Mouse (Mus musculus) spleen, postnatal 4 days (tissue): ENCODE measurements around the gene Tmem222.
A peak's percentile ranks its signal among the peaks of the same experiment; 100 is the strongest.

Experiments
- DNase-seq, 2 experiments: peaks; one replicate each; pipeline ENCODE4 v3.0.0; 2022; ENCODE audit warnings: low spot score in 2 of 2

The Tmem222 gene

GRCm38 (mm10) chr4:133277104-133278026, at the start of gene Tmem222:
TSS of gene Tmem222 (minus strand) at chr4:133277792.
- DNase-seq: peak; percentile 94 to 97

- no peak for DNase-seq
Observed at GRCm38 (mm10) chr4:133319667-133320066, 42.1 kb upstream of the Tmem222 start.

GRCm38 (mm10) chr4:133315991-133316390, 38.4 kb upstream of the Tmem222 start:
- DNase-seq: no peak

GRCm38 (mm10) chr4:133314896-133315295, 37.3 kb upstream of the Tmem222 start:
- no peak for DNase-seq

DNA sequence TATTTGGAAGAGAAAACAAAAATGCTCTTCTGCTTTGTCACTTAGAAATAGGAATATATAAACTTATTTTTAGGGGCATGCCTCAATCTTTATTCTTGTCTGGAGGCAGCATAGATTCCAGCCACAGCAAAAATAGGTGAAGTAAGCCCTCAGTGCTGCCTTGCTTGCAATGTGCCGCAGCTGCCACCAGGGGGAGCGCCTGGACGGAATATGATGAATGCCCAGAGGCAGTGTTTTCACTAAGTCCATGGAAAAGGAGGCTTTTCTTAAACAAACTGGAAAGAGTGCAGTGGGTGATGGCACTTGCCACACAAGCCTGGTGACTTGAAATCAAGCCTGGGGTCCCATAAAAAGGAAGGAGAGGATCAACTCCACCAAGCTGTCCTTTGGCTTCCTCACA, 32.4 kb upstream of the Tmem222 start:
- peak; percentile 83 to 97 for DNase-seq

GRCm38 (mm10) chr4:133307331-133307730, 29.7 kb upstream of the Tmem222 start:
- DNase-seq: peak; percentile 55 to 82

GRCm38 (mm10) chr4:133305825-133306224, 28.2 kb upstream of the Tmem222 start:
- no peak for DNase-seq

DNA sequence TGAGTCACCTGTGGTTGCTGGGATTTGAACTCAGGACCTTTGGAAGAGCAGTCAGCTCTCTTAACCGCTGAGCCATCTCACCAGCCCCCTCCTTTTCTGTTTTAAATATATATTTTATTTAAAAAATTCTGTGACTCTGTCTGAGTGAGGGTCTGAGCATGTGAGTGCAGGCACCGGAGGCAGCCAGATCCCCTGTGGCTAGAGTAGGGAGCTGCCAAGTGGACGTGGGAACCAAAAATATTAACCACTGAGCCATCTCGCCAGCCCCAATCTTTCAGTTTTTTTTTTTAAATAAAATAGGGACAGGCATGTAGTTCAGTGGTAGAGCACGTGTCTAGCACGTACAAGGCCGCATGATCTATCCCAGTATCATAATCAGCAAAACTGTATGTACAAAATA, 27.2 kb upstream of the Tmem222 start:
- DNase-seq: no peak

DNA sequence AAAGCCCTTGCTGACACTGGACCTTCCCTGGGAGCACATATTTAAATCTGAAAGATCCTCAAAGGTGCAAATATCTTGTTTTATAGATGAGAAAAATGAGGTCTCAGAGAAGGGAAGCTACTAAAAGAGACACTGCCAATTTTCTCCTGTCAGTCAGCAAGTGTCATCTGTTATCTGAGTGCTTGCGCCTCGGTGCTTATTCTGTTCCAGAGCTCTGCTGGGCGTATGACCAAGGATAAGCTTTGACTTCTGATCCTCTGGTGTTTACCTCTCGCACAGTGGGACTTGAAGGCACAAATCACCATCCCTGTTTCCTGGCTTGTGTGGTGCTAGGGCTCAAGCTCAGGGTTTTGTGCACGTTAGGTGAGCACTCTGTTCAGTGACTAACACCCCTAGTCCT, 25.1 kb upstream of the Tmem222 start:
- DNase-seq: no peak

- DNase-seq: peak; percentile 64 to 89
Observed at GRCm38 (mm10) chr4:133301802-133302201, 24.2 kb upstream of the Tmem222 start.

DNA sequence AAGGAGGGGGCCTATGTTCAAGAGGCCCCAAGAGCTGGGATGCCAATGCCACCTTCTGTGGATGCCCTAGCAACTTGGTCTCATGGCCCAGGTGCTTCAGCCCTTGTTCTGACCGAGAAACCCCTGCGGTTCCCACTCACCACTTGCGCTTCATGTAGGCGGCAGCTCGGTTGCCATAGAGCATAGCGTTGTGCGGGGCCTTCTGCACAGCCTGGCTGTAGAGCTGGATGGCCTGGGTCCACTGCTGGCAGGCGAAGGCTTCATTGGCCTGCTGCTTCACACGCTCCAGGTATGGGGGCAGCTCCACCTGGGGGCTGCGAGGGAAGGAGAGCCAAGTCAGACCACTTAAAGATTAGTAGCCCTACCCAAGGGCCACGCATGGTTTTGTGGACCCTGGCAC, 22.8 kb upstream of the Tmem222 start:
- no peak for DNase-seq

DNA sequence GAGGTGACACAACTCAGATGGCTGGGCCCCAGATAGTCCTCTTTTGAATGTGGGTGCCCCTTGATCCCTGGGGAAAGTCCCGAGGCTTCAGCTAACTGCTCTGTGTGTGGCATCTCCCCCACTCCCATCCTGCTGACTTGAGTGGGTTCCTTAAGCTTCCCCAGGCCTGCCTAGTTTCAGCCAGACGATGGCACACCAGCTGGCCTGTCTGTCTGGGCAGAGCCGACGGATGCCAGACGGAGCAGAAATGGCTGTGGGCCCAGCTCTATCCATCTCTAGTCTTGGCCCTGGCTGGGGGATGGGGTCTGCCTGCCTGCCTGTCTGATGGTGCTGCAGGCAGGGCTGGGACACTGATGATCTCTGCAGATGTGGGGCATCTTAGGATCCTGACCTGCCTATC, 22.1 kb upstream of the Tmem222 start:
- no peak for DNase-seq

DNA sequence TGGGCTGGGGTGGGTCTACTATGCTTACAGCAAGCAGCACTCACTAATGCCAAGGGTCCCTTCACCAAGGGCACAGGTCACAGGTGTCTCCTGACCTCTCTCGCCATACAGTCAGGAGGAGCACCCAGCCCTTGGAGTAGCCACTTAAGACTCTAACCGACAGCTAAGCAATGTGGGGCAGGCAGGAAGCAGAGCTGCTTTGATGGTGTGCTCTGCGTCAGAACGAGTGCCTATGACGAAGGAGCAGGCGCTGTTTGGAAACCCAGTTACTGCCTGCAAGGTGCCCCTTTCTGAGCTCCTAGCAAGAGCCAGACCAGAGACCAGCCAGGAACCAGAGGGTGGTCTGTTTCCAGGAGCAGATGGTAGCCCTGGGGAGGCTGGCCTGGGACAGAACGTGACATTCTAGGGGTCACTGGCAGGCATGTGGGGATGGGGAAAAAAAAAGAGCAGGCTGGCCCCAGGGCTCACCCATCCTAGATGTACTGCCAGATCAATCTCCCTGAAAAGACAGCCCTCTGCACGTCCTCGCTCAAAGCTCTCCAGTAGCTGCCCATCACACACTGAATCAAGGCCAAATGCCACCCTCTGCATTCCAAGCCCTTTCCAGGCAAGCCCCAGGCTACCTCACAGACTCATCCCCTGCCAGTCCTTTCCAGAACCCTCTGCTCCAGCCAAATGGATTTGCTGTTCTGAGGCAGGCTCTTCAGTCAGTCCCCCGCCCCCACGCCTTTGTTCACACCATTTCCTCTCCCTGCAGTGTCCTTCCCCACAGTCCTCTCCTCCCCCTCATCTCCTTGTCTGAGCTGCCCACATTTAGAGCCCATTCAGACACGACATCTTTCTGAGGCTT, 21.1 kb upstream of the Tmem222 start:
- no peak for DNase-seq

GRCm38 (mm10) chr4:133297801-133298238, 20.2 kb upstream of the Tmem222 start:
- peak; percentile 74 to 88 for DNase-seq

- no peak for DNase-seq
Observed at GRCm38 (mm10) chr4:133297360-133297759, 19.8 kb upstream of the Tmem222 start.

DNA sequence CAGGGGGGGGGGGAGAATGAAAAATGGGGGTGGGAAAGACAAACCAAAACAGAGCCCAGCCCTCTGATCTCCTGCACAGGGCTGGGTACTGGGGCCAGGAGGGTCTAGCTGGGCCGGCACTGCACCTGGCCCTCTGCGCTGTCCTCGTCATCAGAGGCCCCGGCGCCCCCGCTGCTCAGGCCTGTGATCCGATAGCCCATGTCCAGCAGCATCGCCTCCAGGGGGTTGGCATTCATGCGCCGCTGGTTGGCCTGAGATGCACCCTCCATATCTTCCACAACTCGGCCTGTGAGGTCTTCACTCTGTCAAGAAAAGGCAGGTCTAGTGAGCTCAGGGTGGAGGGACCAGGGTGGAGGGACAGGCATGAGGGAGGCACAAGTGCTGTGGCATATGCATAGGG, 16.5 kb upstream of the Tmem222 start:
- DNase-seq: no peak

DNA sequence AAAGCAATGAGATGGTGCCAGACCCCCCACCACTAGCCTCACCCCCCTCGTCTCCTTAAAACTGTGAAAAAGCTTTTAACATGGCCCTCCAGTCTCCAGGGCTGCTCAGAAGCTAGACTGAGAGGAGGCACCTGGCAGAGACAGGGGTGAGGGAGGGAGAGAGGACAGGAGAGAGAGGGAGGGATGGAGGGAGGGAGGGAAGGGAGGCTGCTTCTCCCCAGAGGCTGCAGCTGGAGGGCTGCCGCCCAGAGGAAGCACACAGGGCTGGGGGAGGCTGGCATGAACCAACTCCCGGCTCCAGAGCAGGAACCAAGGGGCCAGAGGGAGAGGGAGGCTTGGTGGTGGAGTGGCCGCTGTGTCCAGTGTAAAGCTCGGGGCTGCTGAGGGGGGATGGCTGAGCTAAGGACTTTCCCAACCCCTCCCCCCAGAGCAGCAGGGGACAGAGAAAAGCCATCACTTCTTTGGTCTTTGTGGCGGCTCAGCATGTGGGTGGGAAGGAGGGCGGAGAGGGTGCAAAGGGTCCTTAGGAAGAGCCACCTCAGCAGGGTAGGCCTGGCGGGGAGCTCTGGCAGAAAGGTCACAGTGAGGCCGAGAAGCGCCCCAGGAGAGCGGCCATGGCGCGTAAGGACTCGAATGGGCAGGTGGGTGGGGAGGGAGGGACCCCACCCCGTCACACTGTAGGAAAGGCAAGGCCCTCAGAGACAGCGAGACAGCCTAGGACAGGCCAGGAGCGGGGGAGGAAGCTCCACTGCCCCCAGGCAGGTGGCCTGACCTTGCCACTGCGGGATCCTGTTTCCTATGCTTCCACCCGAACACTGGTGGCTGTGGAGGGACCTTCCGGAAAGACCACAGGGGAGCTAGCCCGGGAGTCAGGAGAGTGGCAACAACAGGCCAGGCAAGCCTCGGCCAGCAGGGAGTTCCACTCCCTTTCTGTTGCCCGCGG, 15.6 kb upstream of the Tmem222 start:
- no peak for DNase-seq

DNA sequence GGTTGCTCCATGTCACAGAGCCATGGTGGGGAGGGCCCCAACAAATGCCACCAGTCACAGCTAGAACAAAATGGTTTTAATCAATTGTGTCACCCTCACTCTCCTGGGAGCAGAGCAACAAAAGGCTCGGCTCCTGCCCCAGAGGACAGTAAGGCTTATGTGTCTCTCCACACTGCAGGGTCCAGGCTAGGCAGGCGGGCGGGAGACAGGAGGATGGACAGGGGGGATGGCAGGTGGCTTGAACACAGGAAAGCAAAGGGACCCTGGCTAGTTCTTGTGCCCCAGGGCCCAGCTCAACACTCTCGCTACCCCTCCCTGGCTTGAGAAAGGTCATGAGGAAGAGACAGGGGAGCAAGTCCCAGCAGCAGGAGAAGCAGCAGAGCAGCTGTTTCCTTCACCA, 14.8 kb upstream of the Tmem222 start:
- DNase-seq: no peak

GRCm38 (mm10) chr4:133291255-133291654, 13.7 kb upstream of the Tmem222 start:
- no peak for DNase-seq

GRCm38 (mm10) chr4:133286476-133287077, 9.0 kb upstream of the Tmem222 start:
- no peak for DNase-seq

- DNase-seq: peak; percentile 75 to 77
Observed at GRCm38 (mm10) chr4:133285950-133286349, 8.4 kb upstream of the Tmem222 start.
